Comparison of ENCODE assay signal across 8 mouse cellular contexts in genomic region chr1:165717711-165718542, GRCm38 (mm10). TPM values are rescaled to one million over a fixed set of nuclear protein-coding genes. Genes with fewer than 3 reads are reported as not detected.
DNase-seq lines count a peak whose midpoint lies in the region; ATAC-seq and TF ChIP-seq lines count a peak whose summit lies in the region.

No protein-coding gene starts in this region.

- H3K4me1 ChIP-seq in kidney, adult 2 months (ENCODE audit: control insufficient read depth, insufficient read depth, low read length): peaks cover 5% of the 10 kb centered on the region; the same call in 1 of the 2 replicates
- H3K4me1 ChIP-seq in lung, embryonic 14.5 days (ENCODE audit: insufficient read depth): peaks cover 8% of the 10 kb centered on the region

- no peak overlapping the region for H3K4me3 ChIP-seq in kidney, adult 2 months (ENCODE audit: insufficient read depth, low read depth, low read length)
- no peak overlapping the region for H3K4me3 ChIP-seq in lung, embryonic 14.5 days (ENCODE audit: low read depth, low read length)

- peak; percentile 62 for ATAC-seq in activated CD4-positive, CD25-positive, alpha-beta regulatory T cell, adult 4 months
- ATAC-seq in lung, embryonic 14.5 days (ENCODE audit: insufficient read depth): peak; percentile 85

- H3K27ac ChIP-seq in kidney, adult 2 months (ENCODE audit: insufficient read depth, low read depth, low read length): peak overlapping the region; percentile 90
- H3K27ac ChIP-seq in lung, embryonic 14.5 days (ENCODE audit: low read depth): peak overlapping the region; percentile 90

- H3K4me2 ChIP-seq in lung, embryonic 14.5 days: peak overlapping the region; percentile 50

- H3K9me3 ChIP-seq in lung, embryonic 14.5 days (ENCODE audit: low read depth, low read length): no peaks in the 10 kb centered on the region

- no peaks in the 10 kb centered on the region for H3K36me3 ChIP-seq in kidney, adult 2 months (ENCODE audit: control insufficient read depth, insufficient read depth, low read length)
- H3K36me3 ChIP-seq in lung, embryonic 14.5 days (ENCODE audit: insufficient read depth): no peaks in the 10 kb centered on the region
- no peaks in the 10 kb centered on the region for H3K36me3 ChIP-seq in splenic B cell, adult 2 months (ENCODE audit: control insufficient read depth, insufficient read depth, low read length, poor library complexity, severe bottlenecking)

- TF ChIP-seq CTCF in kidney, adult 2 months (conservative IDR thresholded peaks at IDR 0.05; ENCODE audit: insufficient read depth, insufficient read length, low read depth, low read length): no peak
- no peak for TF ChIP-seq CTCF in lung, embryonic 14.5 days (IDR thresholded peaks at IDR 0.05; ENCODE audit: low read depth)

- no peaks in the 10 kb centered on the region for H3K27me3 ChIP-seq in kidney, adult 2 months (replicated peaks; ENCODE audit: control insufficient read depth, insufficient read depth, low read length)
- no peaks in the 10 kb centered on the region for H3K27me3 ChIP-seq in lung, embryonic 14.5 days (ENCODE audit: insufficient read depth, low read length)
- no peaks in the 10 kb centered on the region for H3K27me3 ChIP-seq in splenic B cell, adult 2 months (ENCODE audit: control insufficient read depth, insufficient read depth, low read length, poor library complexity, severe bottlenecking)

- 27% methylated on average over 11 of the region's 11 CpGs for WGBS in kidney, adult 2 months
- 25% methylated on average over 11 of the region's 11 CpGs for WGBS in lung, embryonic 14.5 days

- no peak overlapping the region for H3K9ac ChIP-seq in lung, embryonic 14.5 days

- no peak for TF ChIP-seq POLR2A in kidney, adult 2 months (IDR thresholded peaks at IDR 0.05; ENCODE audit: low read depth, low read length)

- peak; percentile 42 for DNase-seq in adrenal gland, adult 2 months
- no peak for DNase-seq in adrenal gland, postnatal 4 days (ENCODE audit: low spot score in 2 of 2)
- peak; percentile 88 to 95 for DNase-seq in heart, adult 9 months (ENCODE audit: low spot score in 2 of 2)
- peak; percentile 86 for DNase-seq in kidney, adult 2 months
- peak; percentile 78 for DNase-seq in lung, embryonic 14.5 days
- DNase-seq in splenic B cell, adult 2 months (ENCODE audit: low read depth, low spot score): peak; percentile 67
- no peak for DNase-seq in MN1 (ENCODE audit: low spot score)

RNA-seq across cellular contexts. Expression of gene Rcsd1, which starts 8.4 kb away (rescaled TPM):
- 10 to 100 TPM; 13.5 to 16.0 TPM for total RNA-seq in adrenal gland, adult 2 months (2021)
- 4.4 and 4.9 TPM in 2 replicates for polyA plus RNA-seq in adrenal gland, adult 2 months (2012; rRNA removed)
- 10 to 100 TPM; 29.5 to 31.9 TPM for total RNA-seq in adrenal gland, postnatal 4 days (2021)
- 100 to 1,000 TPM; 110 to 112 TPM for polyA plus RNA-seq in activated CD4-positive, CD25-positive, alpha-beta regulatory T cell, adult 4 months (2017; shearing (Covaris generic))
- 11.7 and 15.6 TPM in 2 replicates for polyA plus RNA-seq in kidney, adult 2 months (2012; rRNA removed)
- 22.9 and 25.2 TPM in 2 replicates for polyA plus RNA-seq in lung, embryonic 14.5 days (2014; fragmentation: Nextera tagmentation; extraction: Ambion mirVana)

RNA-seq across cellular contexts. Expression of gene Creg1, which starts 45.6 kb away (rescaled TPM):
- 100 to 1,000 TPM in 1 of 2 experiments, 10 to 100 TPM in 1; 66.0 to 104 TPM for total RNA-seq in adrenal gland, adult 2 months (2021)
- 76.1 and 88.4 TPM in 2 replicates for polyA plus RNA-seq in adrenal gland, adult 2 months (2012; rRNA removed)
- total RNA-seq in adrenal gland, postnatal 4 days (2021): 10 to 100 TPM; 43.2 to 44.4 TPM
- 10 to 100 TPM; 24.1 to 24.2 TPM for polyA plus RNA-seq in activated CD4-positive, CD25-positive, alpha-beta regulatory T cell, adult 4 months (2017; shearing (Covaris generic))
- polyA plus RNA-seq in kidney, adult 2 months (2012; rRNA removed): 86.9 and 89.7 TPM in 2 replicates
- polyA plus RNA-seq in lung, embryonic 14.5 days (2014; fragmentation: Nextera tagmentation; extraction: Ambion mirVana): 54.3 and 58.3 TPM in 2 replicates

Comparison
In these comparisons a context has a peak if more than half of its experiments do, and no peak if none do; other contexts are left out.
1. DNase-seq: peak in adrenal gland, adult 2 months (single experiment), heart, adult 9 months (2 of 2), kidney, adult 2 months (single experiment), lung, embryonic 14.5 days (single experiment) and splenic B cell, adult 2 months (single experiment); none in adrenal gland, postnatal 4 days (0 of 2) and MN1 (single experiment).